Mouse (Mus musculus) myocyte (in vitro differentiated cells): Measurements from ENCODE around the gene Als2. TPM values are rescaled to one million over a fixed set of nuclear protein-coding genes. Genes with fewer than 3 reads are reported as not detected.

Source experiments
- H3K27me3 ChIP-seq: one replicate; pipeline ENCODE4 v1.6.1; 2011; ENCODE audit not compliant: control insufficient read depth, insufficient read depth, insufficient read length
- H3K36me3 ChIP-seq: one replicate; pipeline ENCODE4 v1.6.1; 2011; ENCODE audit not compliant: control insufficient read depth, insufficient read depth
- H3K4me2 ChIP-seq: one replicate; pipeline ENCODE4 v1.6.1; 2011; ENCODE audit warnings: low read depth, control low read depth
- H3K4me3 ChIP-seq: one replicate; pipeline ENCODE4 v1.5.1; 2011; ENCODE audit warnings: mild to moderate bottlenecking, control low read depth, moderate library complexity
- H3K79me2 ChIP-seq: one replicate; pipeline ENCODE4 v1.6.1; 2011; ENCODE audit not compliant: control insufficient read depth, insufficient read depth
- H3ac ChIP-seq: one replicate; pipeline ENCODE4 v1.6.1; 2011; ENCODE audit not compliant: control insufficient read depth, insufficient read length
- CEBPB ChIP-seq: IDR thresholded peaks from 2 replicates; pipeline ENCODE4 v1.6.1; 2011; ENCODE audit warnings: mild to moderate bottlenecking, moderate library complexity; ENCODE audit not compliant: poor library complexity, insufficient read depth, severe bottlenecking
- E2F4 ChIP-seq: IDR thresholded peaks from one replicate; pipeline ENCODE4 v1.6.1; 2011; ENCODE audit warnings: mild to moderate bottlenecking, control low read depth, moderate library complexity; ENCODE audit not compliant: insufficient read depth
- MAX ChIP-seq: IDR thresholded peaks from one replicate; pipeline ENCODE4 v1.6.1; 2011; ENCODE audit warnings: low read depth, mild to moderate bottlenecking, control low read depth
- MYOD1 ChIP-seq, 3 experiments: IDR thresholded peaks; one replicate each; pipeline ENCODE4 v1.6.1; 2011; ENCODE audit warnings: control low read depth in 2 of 3, low read depth in 2 of 3, mild to moderate bottlenecking in 2 of 3, moderate library complexity in 1 of 3; ENCODE audit not compliant: insufficient read length in 2 of 3, control insufficient read depth in 1 of 3
- MYOG ChIP-seq, 3 experiments: IDR thresholded peaks; one replicate each; pipeline ENCODE4 v1.6.1; 2011; ENCODE audit warnings: control low read depth in 2 of 3, low read depth in 2 of 3, mild to moderate bottlenecking in 2 of 3; ENCODE audit not compliant: insufficient read length in 2 of 3, control insufficient read depth in 1 of 3, insufficient read depth in 1 of 3
- POLR2A ChIP-seq: IDR thresholded peaks from one replicate; pipeline ENCODE4 v1.6.1; 2011; ENCODE audit warnings: low read depth, mild to moderate bottlenecking, control low read depth, moderate library complexity; ENCODE audit not compliant: insufficient read length
- POLR2AphosphoS2 ChIP-seq: IDR thresholded peaks from one replicate; pipeline ENCODE4 v1.6.1; 2011; ENCODE audit warnings: low read depth, control low read depth; ENCODE audit not compliant: insufficient read length
- REST ChIP-seq: IDR thresholded peaks from one replicate; pipeline ENCODE4 v1.6.1; 2011; ENCODE audit warnings: mild to moderate bottlenecking, control low read depth, moderate library complexity; ENCODE audit not compliant: insufficient read depth, insufficient read length
- SRF ChIP-seq: IDR thresholded peaks from one replicate; pipeline ENCODE4 v1.6.1; 2011; ENCODE audit warnings: low read depth; ENCODE audit not compliant: control insufficient read depth, insufficient read length
- TCF12 ChIP-seq: IDR thresholded peaks from one replicate; pipeline ENCODE4 v1.6.1; 2011; ENCODE audit warnings: mild to moderate bottlenecking, control low read depth; ENCODE audit not compliant: poor library complexity, insufficient read depth, severe bottlenecking
- TCF3 ChIP-seq: IDR thresholded peaks from one replicate; pipeline ENCODE4 v1.6.1; 2011; ENCODE audit warnings: low read depth, control low read depth; ENCODE audit not compliant: insufficient read length
- USF1 ChIP-seq: IDR thresholded peaks from one replicate; pipeline ENCODE4 v1.6.1; 2011; ENCODE audit warnings: low read depth, mild to moderate bottlenecking, control low read depth, moderate library complexity
- polyA plus RNA-seq: library from polyadenylated mRNA; unstranded; fragments of >200 nt; fragmentation: generic; extraction: Trizol; gene quantifications from one replicate; pipeline ENCODE4 v1.2.1, GENCODE M21; 2012; ENCODE audit warnings: missing spikeins

Als2 gene
- polyA plus RNA-seq, 1 experiment: 7.8 TPM

DNA sequence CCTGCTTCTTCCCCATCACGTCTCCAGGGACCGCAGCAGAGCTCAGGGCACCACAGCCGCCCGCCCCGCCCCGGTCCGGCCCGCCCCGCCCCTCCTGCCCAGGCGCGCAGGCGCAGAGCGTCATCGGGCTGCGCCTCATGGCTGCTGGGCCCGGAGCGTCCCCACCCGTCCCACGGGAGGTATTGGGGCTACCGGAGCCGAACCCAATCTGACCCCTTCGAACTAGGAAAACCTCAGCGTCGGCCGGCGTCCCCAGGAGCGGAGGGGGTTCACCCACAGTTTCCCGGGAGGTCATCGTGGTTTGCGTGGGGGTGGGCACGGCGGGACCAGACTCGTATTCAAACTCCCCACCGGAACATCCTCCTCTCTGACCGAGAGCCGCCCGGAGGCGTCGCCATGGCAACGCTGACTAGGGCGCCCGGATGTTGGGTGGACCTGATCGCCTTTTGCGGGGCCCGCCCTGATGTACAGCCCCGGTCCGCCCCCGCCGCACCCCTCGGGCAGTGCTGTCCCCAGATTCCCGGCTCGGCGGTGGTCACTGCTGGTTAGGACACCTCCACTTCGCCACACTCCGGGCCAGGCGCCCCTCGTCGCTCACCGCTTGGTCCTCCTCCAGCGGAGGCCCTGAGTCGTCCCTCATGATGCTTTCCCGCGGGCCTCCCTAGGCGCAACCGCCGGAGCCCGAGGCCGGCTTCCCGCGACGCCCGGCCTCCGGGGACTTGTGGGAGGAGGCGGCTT is 117.1 kb downstream of the Als2 start, which contains the start of gene Tmem237:
TSS of gene Tmem237 (minus strand) at position 689 of the 738 bp plus-strand sequence.
- H3K27me3 ChIP-seq: no peaks in the 10 kb centered on the region
- TF ChIP-seq TCF12 (no peak), POLR2A (peak; percentile 62), USF1 (no peak), MYOD1 (IDR thresholded peaks at IDR 0.05; ENCODE audit: control insufficient read depth in 1 of 3, insufficient read length in 2 of 3, low read depth in 2 of 3) (no peak), MAX (no peak), SRF (no peak), REST (no peak), MYOG (IDR thresholded peaks at IDR 0.05; ENCODE audit: control insufficient read depth in 1 of 3, insufficient read depth in 1 of 3, insufficient read length in 2 of 3, low read depth in 2 of 3) (no peak), POLR2AphosphoS2 (peak; percentile 72), CEBPB (no peak), E2F4 (peak; percentile 49), TCF3 (no peak)
- no peaks in the 10 kb centered on the region for H3K36me3 ChIP-seq
- H3K4me2 ChIP-seq: peak within 1 kb of the TSS; percentile 83
- peak within 1 kb of the TSS; percentile 63 for H3K4me3 ChIP-seq
- H3ac ChIP-seq: peak within 1 kb of the TSS; percentile 30
- H3K79me2 ChIP-seq: no peaks in the 10 kb centered on the region

Other genes with a start within 250 kb of the Als2 start
- gene C2cd6, start 142.3 kb downstream of the Als2 start, polyA plus RNA-seq: not detected
- 13.7 TPM for gene Tmem237, start 116.8 kb downstream of the Als2 start, polyA plus RNA-seq
- gene Mpp4, start 73.8 kb downstream of the Als2 start, polyA plus RNA-seq: 0.26 TPM
- gene Cdk15, start 19.7 kb upstream of the Als2 start, polyA plus RNA-seq: 0.44 TPM
- 16.4 TPM for gene Fzd7, start 245.2 kb upstream of the Als2 start, polyA plus RNA-seq